Mouse (Mus musculus): ENCODE measurements around the gene Isoc2b. TPM values are rescaled to one million over a fixed set of nuclear protein-coding genes. Genes with fewer than 3 reads are reported as not detected.

Isoc2b gene
- polyA plus RNA-seq, 1 experiment from 2014 or later = 3.2 TPM

- Histone ChIP-seq H3K36me3 (ENCODE audit: control insufficient read depth, insufficient read depth) (peaks cover 9% of the 10 kb centered on the region), H3K4me3 (replicated peaks; ENCODE audit: low read length) (no peak overlapping the region), H3K9me3 (ENCODE audit: control insufficient read depth, low read length) (no peaks in the 10 kb centered on the region), H3K27me3 (replicated peaks; ENCODE audit: control insufficient read depth, insufficient read depth, low read length) (no peaks in the 10 kb centered on the region), H3K27ac (ENCODE audit: low read length) (no peak overlapping the region), H3K9ac (replicated peaks; ENCODE audit: low read depth, low read length) (no peak overlapping the region), H3K4me1 (replicated peaks; ENCODE audit: control insufficient read depth, insufficient read depth, low read length) (no peaks in the 10 kb centered on the region), H3K4me2 (ENCODE audit: low read length) (no peak overlapping the region)
- no peak for ATAC-seq
These were observed 67.8 kb downstream of the Isoc2b start for GRCm38 (mm10) chr7:4802247-4802646.

GRCm38 (mm10) chr7:4795767-4796433 is 74.2 kb downstream of the Isoc2b start:
- H3K27ac ChIP-seq (ENCODE audit: low read length) = no peak overlapping the region
- no peak overlapping the region for H3K4me3 ChIP-seq (replicated peaks; ENCODE audit: low read length)
- peaks cover 17% of the 10 kb centered on the region for H3K36me3 ChIP-seq (ENCODE audit: control insufficient read depth, insufficient read depth)
- peaks cover 17% of the 10 kb centered on the region for H3K4me1 ChIP-seq (replicated peaks; ENCODE audit: control insufficient read depth, insufficient read depth, low read length)
- no peaks in the 10 kb centered on the region for H3K9me3 ChIP-seq (ENCODE audit: control insufficient read depth, low read length)
- H3K9ac ChIP-seq (replicated peaks; ENCODE audit: low read depth, low read length) = no peak overlapping the region
- H3K27me3 ChIP-seq (replicated peaks; ENCODE audit: control insufficient read depth, insufficient read depth, low read length) = no peaks in the 10 kb centered on the region
- WGBS = 70% methylated on average over 7 of the region's 7 CpGs
- no peak for ATAC-seq
- H3K4me2 ChIP-seq (ENCODE audit: low read length) = no peak overlapping the region

Other genes starting within 250 kb of the Isoc2b start
- gene Tmem86b, start 238.8 kb downstream of the Isoc2b start, polyA plus RNA-seq (2015; fragmentation: Nextera tagmentation; extraction: Ambion mirVana) = 2.0 and 2.9 TPM in 2 replicates
- gene Ppp6r1, start 211.2 kb downstream of the Isoc2b start, polyA plus RNA-seq (2015; fragmentation: Nextera tagmentation; extraction: Ambion mirVana) = 7.6 and 7.8 TPM in 2 replicates
- 136 and 156 TPM in 2 replicates for gene Hspbp1, start 185.2 kb downstream of the Isoc2b start, polyA plus RNA-seq (2015; fragmentation: Nextera tagmentation; extraction: Ambion mirVana)
- 5.9 and 7.9 TPM in 2 replicates for gene Brsk1, start 179.7 kb downstream of the Isoc2b start, polyA plus RNA-seq (2015; fragmentation: Nextera tagmentation; extraction: Ambion mirVana)
- gene Tmem150b, start 145.0 kb downstream of the Isoc2b start, polyA plus RNA-seq (2015; fragmentation: Nextera tagmentation; extraction: Ambion mirVana) = 0.11 and 0.33 TPM in 2 replicates
- 60.0 and 66.9 TPM in 2 replicates for gene Kmt5c, start 130.1 kb downstream of the Isoc2b start, polyA plus RNA-seq (2015; fragmentation: Nextera tagmentation; extraction: Ambion mirVana)
- gene Cox6b2, start 117.2 kb downstream of the Isoc2b start, polyA plus RNA-seq (2015; fragmentation: Nextera tagmentation; extraction: Ambion mirVana) = 6.6 and 12.1 TPM in 2 replicates
- gene Fam71e2, start 99.0 kb downstream of the Isoc2b start, polyA plus RNA-seq (2015; fragmentation: Nextera tagmentation; extraction: Ambion mirVana) = not detected in 2 replicates
- gene Il11, start 87.4 kb downstream of the Isoc2b start, polyA plus RNA-seq (2015; fragmentation: Nextera tagmentation; extraction: Ambion mirVana) = 0.53 and 1.1 TPM in 2 replicates
- not detected in 2 replicates for gene Tmem190, start 87.3 kb downstream of the Isoc2b start, polyA plus RNA-seq (2015; fragmentation: Nextera tagmentation; extraction: Ambion mirVana)
- 3.3 and 4.1 TPM in 2 replicates for gene Tmem238, start 80.6 kb downstream of the Isoc2b start, polyA plus RNA-seq (2015; fragmentation: Nextera tagmentation; extraction: Ambion mirVana)
- 173 and 179 TPM in 2 replicates for gene Rpl28, start 77.4 kb downstream of the Isoc2b start, polyA plus RNA-seq (2015; fragmentation: Nextera tagmentation; extraction: Ambion mirVana)
- 291 and 311 TPM in 2 replicates for gene Ube2s, start 57.7 kb downstream of the Isoc2b start, polyA plus RNA-seq (2015; fragmentation: Nextera tagmentation; extraction: Ambion mirVana)
- 8.7 and 13.2 TPM in 2 replicates for gene Shisa7, start 25.6 kb downstream of the Isoc2b start, polyA plus RNA-seq (2015; fragmentation: Nextera tagmentation; extraction: Ambion mirVana)
- gene Isoc2a, start 6.9 kb upstream of the Isoc2b start, polyA plus RNA-seq (2015; fragmentation: Nextera tagmentation; extraction: Ambion mirVana) = 0.52 and 0.92 TPM in 2 replicates
- 0.25 and 0.60 TPM in 2 replicates for gene Gm36210, start 36.3 kb upstream of the Isoc2b start, polyA plus RNA-seq (2015; fragmentation: Nextera tagmentation; extraction: Ambion mirVana)
- gene Zfp628, start 45.0 kb upstream of the Isoc2b start, polyA plus RNA-seq (2015; fragmentation: Nextera tagmentation; extraction: Ambion mirVana) = 3.4 and 3.9 TPM in 2 replicates
- gene Nat14, start 51.8 kb upstream of the Isoc2b start, polyA plus RNA-seq (2015; fragmentation: Nextera tagmentation; extraction: Ambion mirVana) = 32.0 and 38.3 TPM in 2 replicates
- 0.34 and 0.39 TPM in 2 replicates for gene Ssc5d, start 55.5 kb upstream of the Isoc2b start, polyA plus RNA-seq (2015; fragmentation: Nextera tagmentation; extraction: Ambion mirVana)
- not detected in 2 replicates for gene Sbk2, start 94.1 kb upstream of the Isoc2b start, polyA plus RNA-seq (2015; fragmentation: Nextera tagmentation; extraction: Ambion mirVana)
- 0.84 and 0.91 TPM in 2 replicates for gene Sbk3, start 100.9 kb upstream of the Isoc2b start, polyA plus RNA-seq (2015; fragmentation: Nextera tagmentation; extraction: Ambion mirVana)
- gene Zfp579, start 125.9 kb upstream of the Isoc2b start, polyA plus RNA-seq (2015; fragmentation: Nextera tagmentation; extraction: Ambion mirVana) = 58.4 and 62.2 TPM in 2 replicates
- gene Zfp524, start 144.2 kb upstream of the Isoc2b start, polyA plus RNA-seq (2015; fragmentation: Nextera tagmentation; extraction: Ambion mirVana) = 10.3 and 11.3 TPM in 2 replicates
- gene Fiz1, start 144.4 kb upstream of the Isoc2b start, polyA plus RNA-seq (2015; fragmentation: Nextera tagmentation; extraction: Ambion mirVana) = 43.7 and 46.1 TPM in 2 replicates
- 0.91 TPM in 1 of 2 replicates, not detected in the other for gene Gm44973, start 145.2 kb upstream of the Isoc2b start, polyA plus RNA-seq (2015; fragmentation: Nextera tagmentation; extraction: Ambion mirVana)
- 5.9 and 6.5 TPM in 2 replicates for gene Zfp865, start 150.1 kb upstream of the Isoc2b start, polyA plus RNA-seq (2015; fragmentation: Nextera tagmentation; extraction: Ambion mirVana)
- gene Ccdc106, start 150.3 kb upstream of the Isoc2b start, polyA plus RNA-seq (2015; fragmentation: Nextera tagmentation; extraction: Ambion mirVana) = 50.5 and 59.1 TPM in 2 replicates
- gene 4632433K11Rik, start 163.9 kb upstream of the Isoc2b start, polyA plus RNA-seq (2015; fragmentation: Nextera tagmentation; extraction: Ambion mirVana) = not detected in 2 replicates
- 8.0 and 9.5 TPM in 2 replicates for gene Zfp784, start 168.2 kb upstream of the Isoc2b start, polyA plus RNA-seq (2015; fragmentation: Nextera tagmentation; extraction: Ambion mirVana)
- 52.7 and 62.4 TPM in 2 replicates for gene Zfp580, start 181.3 kb upstream of the Isoc2b start, polyA plus RNA-seq (2015; fragmentation: Nextera tagmentation; extraction: Ambion mirVana)
- gene U2af2, start 191.9 kb upstream of the Isoc2b start, polyA plus RNA-seq (2015; fragmentation: Nextera tagmentation; extraction: Ambion mirVana) = 125 and 128 TPM in 2 replicates
- 97.9 and 104 TPM in 2 replicates for gene Epn1, start 210.0 kb upstream of the Isoc2b start, polyA plus RNA-seq (2015; fragmentation: Nextera tagmentation; extraction: Ambion mirVana)
- gene Rfpl4, start 246.7 kb upstream of the Isoc2b start, polyA plus RNA-seq (2015; fragmentation: Nextera tagmentation; extraction: Ambion mirVana) = 0.14 TPM in 1 of 2 replicates, not detected in the other